Mouse (Mus musculus) left cerebral cortex, adult 2 months (tissue): ENCODE data around the gene Nepro. TPM values are rescaled to one million over a fixed set of nuclear protein-coding genes. Genes with fewer than 3 reads are reported as not detected.

Experiments
- DNase-seq, 2 experiments: peaks; one replicate each; pipeline ENCODE4 v3.0.0; 2021 to 2022; ENCODE audit warnings: low spot score in 2 of 2, mixed read lengths in 1 of 2; ENCODE audit errors: extremely low spot score in 1 of 2
- H3K27ac ChIP-seq: fragments of 200-600 bp; 2 replicates; pipeline ENCODE4 v1.8.1; 2022
- H3K4me3 ChIP-seq: fragments of 200-600 bp; 2 replicates; pipeline ENCODE4 v1.8.1; 2022
- CTCF ChIP-seq: fragments of 200-600 bp; IDR thresholded peaks from 2 replicates; pipeline ENCODE4 v1.8.1; 2022; ENCODE audit warnings: antibody characterized with exemption, mild to moderate bottlenecking, moderate library complexity
- intact Hi-C: fragments of 180-260 bp; cut with DNase I; formaldehyde crosslinking; loops from one replicate; pipeline ENCODE4 v1.15.1; 2025
- total RNA-seq, 2 experiments: library from RNA; stranded (reverse); gene quantifications; 2 replicates each; pipeline ENCODE4 v1.2.3; 2021

The Nepro gene
- total RNA-seq, 2 experiments from 2014 or later = 4.8 to 5.0 TPM

- TF ChIP-seq CTCF = no peak
- no peak for DNase-seq
- no peak overlapping the region for H3K27ac ChIP-seq
- H3K4me3 ChIP-seq = no peak overlapping the region
- intact Hi-C loops = no loop called here
Measured at GRCm38 (mm10) chr16:44691066-44691465, 33.0 kb upstream of the Nepro start.

GRCm38 (mm10) chr16:44691561-44692141, 32.5 kb upstream of the Nepro start:
- Histone ChIP-seq H3K27ac (no peak overlapping the region), H3K4me3 (peak overlapping the region; percentile 26; the same call in 1 of the 2 replicates)
- peak; percentile 56 to 60 for DNase-seq
- TF ChIP-seq CTCF = no peak
- intact Hi-C loops = no loop called here

GRCm38 (mm10) chr16:44692541-44692940, 31.6 kb upstream of the Nepro start:
- no peak overlapping the region for H3K27ac ChIP-seq
- intact Hi-C loops = no loop called here
- H3K4me3 ChIP-seq = no peak overlapping the region
- no peak for TF ChIP-seq CTCF
- no peak for DNase-seq

GRCm38 (mm10) chr16:44693695-44694094, 30.4 kb upstream of the Nepro start:
- peak; percentile 15 for TF ChIP-seq CTCF
- no peak for DNase-seq
- Histone ChIP-seq H3K27ac (no peak overlapping the region), H3K4me3 (no peak overlapping the region)
- intact Hi-C loops = no loop called here

GRCm38 (mm10) chr16:44695214-44695858, 28.8 kb upstream of the Nepro start:
- TF ChIP-seq CTCF = no peak
- intact Hi-C loops = no loop called here

GRCm38 (mm10) chr16:44695859-44696620, 28.1 kb upstream of the Nepro start:
- intact Hi-C loops = no loop called here
- no peak overlapping the region for H3K27ac ChIP-seq
- no peak for DNase-seq
- no peak for TF ChIP-seq CTCF
- no peak overlapping the region for H3K4me3 ChIP-seq

More at GRCm38 (mm10) chr16:44695214-44695858, 28.8 kb upstream of the Nepro start:
- H3K27ac ChIP-seq = no peak overlapping the region
- no peak overlapping the region for H3K4me3 ChIP-seq
- no peak for DNase-seq

- Histone ChIP-seq H3K27ac (no peak overlapping the region), H3K4me3 (no peak overlapping the region)
- DNase-seq = no peak
- no peak for TF ChIP-seq CTCF
- intact Hi-C loops = no loop called here
Measured at GRCm38 (mm10) chr16:44697473-44698205, 26.5 kb upstream of the Nepro start.

- intact Hi-C loops = no loop called here
- no peak overlapping the region for H3K27ac ChIP-seq
Measured at GRCm38 (mm10) chr16:44701155-44701554, 22.9 kb upstream of the Nepro start.

GRCm38 (mm10) chr16:44702272-44702671, 21.8 kb upstream of the Nepro start:
- TF ChIP-seq CTCF = no peak
- intact Hi-C loops = no loop called here
- H3K27ac ChIP-seq = no peak overlapping the region
- H3K4me3 ChIP-seq = no peak overlapping the region
- DNase-seq = no peak

More at GRCm38 (mm10) chr16:44701155-44701554, 22.9 kb upstream of the Nepro start:
- H3K4me3 ChIP-seq = no peak overlapping the region
- TF ChIP-seq CTCF = no peak
- no peak for DNase-seq

- Histone ChIP-seq H3K4me3 (no peak overlapping the region), H3K27ac (no peak overlapping the region)
- TF ChIP-seq CTCF = no peak
- DNase-seq = no peak
- intact Hi-C loops = no loop called here
Measured at GRCm38 (mm10) chr16:44703458-44703857, 20.6 kb upstream of the Nepro start.

GRCm38 (mm10) chr16:44716305-44717140, 7.6 kb upstream of the Nepro start:
- no peak for DNase-seq
- Histone ChIP-seq H3K4me3 (no peak overlapping the region), H3K27ac (peak overlapping the region; percentile 9)
- TF ChIP-seq CTCF = peak; percentile 80
- intact Hi-C loops = loop anchor here (10.0 kb wide), 1 partner anchor 232 kb away; no protein-coding TSS in a partner anchor
